Mouse (Mus musculus) bone marrow macrophage, adult 2 months (primary cell): ENCODE results near the gene Opn4. TPM values are rescaled to one million over a fixed set of nuclear protein-coding genes. Genes with fewer than 3 reads are reported as not detected.
A peak's percentile ranks its signal among the peaks of the same experiment; 100 is the strongest.

ENCODE experiments used
- H3K27ac ChIP-seq: 2 replicates; pipeline ENCODE4 v1.5.1; 2012; ENCODE audit warnings: low read depth, low read length; ENCODE audit not compliant: insufficient read depth
- H3K4me1 ChIP-seq: 2 replicates; pipeline ENCODE4 v1.6.1; 2012; ENCODE audit warnings: low read length; ENCODE audit not compliant: control insufficient read depth, insufficient read depth
- H3K4me3 ChIP-seq: 2 replicates; pipeline ENCODE4 v1.5.1; 2012; ENCODE audit warnings: mild to moderate bottlenecking, low read length, moderate library complexity; ENCODE audit not compliant: insufficient read depth
- CTCF ChIP-seq: IDR thresholded peaks from 2 replicates; pipeline ENCODE4 v1.5.1; 2012; ENCODE audit warnings: low read depth, mild to moderate bottlenecking, low read length, moderate library complexity
- POLR2A ChIP-seq: IDR thresholded peaks from 2 replicates; pipeline ENCODE4 v1.6.1; 2012; ENCODE audit warnings: mild to moderate bottlenecking, low read depth, low read length, borderline replicate concordance
- polyA plus RNA-seq: library from polyadenylated mRNA; stranded (reverse); fragments of >200 nt; gene quantifications from 2 replicates; pipeline ENCODE4 v1.2.4, GENCODE M21; 2012; ENCODE audit not compliant: missing spikeins, insufficient read depth, insufficient read length

Opn4 gene
- polyA plus RNA-seq, 1 experiment, result not detected

- TF ChIP-seq CTCF (no peak), POLR2A (no peak)
- Histone ChIP-seq H3K4me1 (no peaks in the 10 kb centered on the region), H3K4me3 (no peak overlapping the region), H3K27ac (no peak overlapping the region)
Measured at GRCm38 (mm10) chr14:34576858-34577257, 23.1 kb downstream of the Opn4 start.

GRCm38 (mm10) chr14:34574068-34574467 lies 25.9 kb downstream of the Opn4 start:
- H3K27ac ChIP-seq, result no peak overlapping the region
- TF ChIP-seq CTCF (0 out of 2 replicates have a peak, but pooled peaks have one; percentile 14), POLR2A (no peak)
- H3K4me3 ChIP-seq, result no peak overlapping the region
- no peaks in the 10 kb centered on the region for H3K4me1 ChIP-seq

- Histone ChIP-seq H3K4me1 (no peaks in the 10 kb centered on the region), H3K4me3 (no peak overlapping the region), H3K27ac (no peak overlapping the region)
- TF ChIP-seq POLR2A (no peak), CTCF (no peak)
Measured at GRCm38 (mm10) chr14:34573348-34573913, 26.5 kb downstream of the Opn4 start.

GRCm38 (mm10) chr14:34571610-34572387 lies 28.1 kb downstream of the Opn4 start:
- Histone ChIP-seq H3K4me3 (no peak overlapping the region), H3K27ac (no peak overlapping the region), H3K4me1 (no peaks in the 10 kb centered on the region)
- TF ChIP-seq POLR2A (no peak), CTCF (no peak)

- no peak overlapping the region for H3K4me3 ChIP-seq
- TF ChIP-seq POLR2A, result no peak
- TF ChIP-seq CTCF, result no peak
- no peaks in the 10 kb centered on the region for H3K4me1 ChIP-seq
- H3K27ac ChIP-seq, result no peak overlapping the region
Measured at GRCm38 (mm10) chr14:34570903-34571302, 29.0 kb downstream of the Opn4 start.

- no peak for TF ChIP-seq POLR2A
- peak; percentile 81 for TF ChIP-seq CTCF
- Histone ChIP-seq H3K27ac (no peak overlapping the region), H3K4me1 (no peaks in the 10 kb centered on the region), H3K4me3 (no peak overlapping the region)
Measured at GRCm38 (mm10) chr14:34570294-34570693, 29.6 kb downstream of the Opn4 start.

GRCm38 (mm10) chr14:34569534-34570194 lies 30.3 kb downstream of the Opn4 start:
- no peak for TF ChIP-seq CTCF
- TF ChIP-seq POLR2A, result no peak
- H3K27ac ChIP-seq, result no peak overlapping the region
- H3K4me1 ChIP-seq, result no peaks in the 10 kb centered on the region
- H3K4me3 ChIP-seq, result no peak overlapping the region

GRCm38 (mm10) chr14:34568626-34569025 lies 31.3 kb downstream of the Opn4 start:
- H3K27ac ChIP-seq, result no peak overlapping the region
- no peak overlapping the region for H3K4me3 ChIP-seq
- no peaks in the 10 kb centered on the region for H3K4me1 ChIP-seq
- TF ChIP-seq POLR2A, result no peak
- TF ChIP-seq CTCF, result no peak

- no peak overlapping the region for H3K27ac ChIP-seq
- TF ChIP-seq POLR2A (no peak), CTCF (no peak)
- no peak overlapping the region for H3K4me3 ChIP-seq
- H3K4me1 ChIP-seq, result no peaks in the 10 kb centered on the region
Measured at GRCm38 (mm10) chr14:34567697-34568096, 32.2 kb downstream of the Opn4 start.

GRCm38 (mm10) chr14:34566530-34566929 lies 33.4 kb downstream of the Opn4 start:
- Histone ChIP-seq H3K27ac (no peak overlapping the region), H3K4me3 (no peak overlapping the region), H3K4me1 (no peaks in the 10 kb centered on the region)
- TF ChIP-seq CTCF, result no peak
- no peak for TF ChIP-seq POLR2A
